Mouse (Mus musculus) right cerebral cortex, postnatal 4 days (tissue): ENCODE data around the gene Agpat1.

ENCODE experiments used
- DNase-seq: peaks from one replicate; pipeline ENCODE4 v3.0.0-alpha.2; 2022

Gene Agpat1

GRCm38 (mm10) chr17:34637459-34637858, 33.4 kb downstream of the Agpat1 start:
- no peak for DNase-seq

GRCm38 (mm10) chr17:34639461-34640255, 35.6 kb downstream of the Agpat1 start:
- DNase-seq = no peak

- no peak for DNase-seq
Observed at GRCm38 (mm10) chr17:34640778-34641601, 36.9 kb downstream of the Agpat1 start.

- no peak for DNase-seq
Observed at GRCm38 (mm10) chr17:34641945-34642344, 37.9 kb downstream of the Agpat1 start.

GRCm38 (mm10) chr17:34643379-34643778, 39.3 kb downstream of the Agpat1 start:
- DNase-seq = no peak

- DNase-seq = no peak
Observed at GRCm38 (mm10) chr17:34643944-34644343, 39.9 kb downstream of the Agpat1 start.

GRCm38 (mm10) chr17:34644608-34645007, 40.5 kb downstream of the Agpat1 start, which contains the start of gene Fkbpl:
Gene Fkbpl, plus strand, starts transcription at chr17:34644764.
- DNase-seq = peak; percentile 88

GRCm38 (mm10) chr17:34645256-34645829, 41.3 kb downstream of the Agpat1 start:
- DNase-seq = no peak

- no peak for DNase-seq
Observed at GRCm38 (mm10) chr17:34645831-34646511, 41.9 kb downstream of the Agpat1 start.

- peak; percentile 88 for DNase-seq
Observed at GRCm38 (mm10) chr17:34646906-34647787, 43.1 kb downstream of the Agpat1 start, which contains the start of gene Atf6b. Gene Atf6b, plus strand, starts transcription at chr17:34647146.

- no peak for DNase-seq
Observed at GRCm38 (mm10) chr17:34648141-34648890, 44.3 kb downstream of the Agpat1 start.

- no peak for DNase-seq
Observed at GRCm38 (mm10) chr17:34649106-34649864, 45.2 kb downstream of the Agpat1 start.

GRCm38 (mm10) chr17:34650781-34651180, 46.7 kb downstream of the Agpat1 start:
- no peak for DNase-seq

- no peak for DNase-seq
Observed at GRCm38 (mm10) chr17:34651507-34652221, 47.6 kb downstream of the Agpat1 start.

GRCm38 (mm10) chr17:34652546-34652945, 48.5 kb downstream of the Agpat1 start:
- no peak for DNase-seq

GRCm38 (mm10) chr17:34652985-34653384, 48.9 kb downstream of the Agpat1 start:
- DNase-seq = no peak

- peak; percentile 82 for DNase-seq
Observed at GRCm38 (mm10) chr17:34653746-34654285, 49.8 kb downstream of the Agpat1 start.

GRCm38 (mm10) chr17:34654392-34654791, 50.3 kb downstream of the Agpat1 start:
- no peak for DNase-seq

GRCm38 (mm10) chr17:34655160-34655559, 51.1 kb downstream of the Agpat1 start:
- DNase-seq = no peak
